Mouse (Mus musculus) right cerebral cortex, postnatal 25 days (tissue): ENCODE data around the gene Gm15448.
"Not testable (repeated sequence)": the region's sequence is repeated elsewhere in the genome, so short reads cannot be mapped to it uniquely, and the experiment has no call there.

Experiments used
- DNase-seq: peaks from one replicate; pipeline ENCODE4 v3.0.0; 2022

Gm15448 gene

GRCm38 (mm10) chr7:3825599-3825998, at the start of gene Gm15448:
Gene Gm15448, minus strand, starts transcription at chr7:3825687.
- DNase-seq: not testable (repeated sequence)

GRCm38 (mm10) chr7:3875032-3875431, 49.5 kb upstream of the Gm15448 start:
- DNase-seq: not testable (repeated sequence)

- DNase-seq: not testable (repeated sequence)
Measured at GRCm38 (mm10) chr7:3844951-3845350, 19.5 kb upstream of the Gm15448 start, which contains the start of gene Pira2. Gene Pira2, minus strand, starts transcription at chr7:3845051.

- not testable (repeated sequence) for DNase-seq
Measured at GRCm38 (mm10) chr7:3837854-3838253, 12.4 kb upstream of the Gm15448 start.

GRCm38 (mm10) chr7:3830633-3831032, 5.1 kb upstream of the Gm15448 start:
- not testable (repeated sequence) for DNase-seq

- DNase-seq: not testable (repeated sequence)
Measured at GRCm38 (mm10) chr7:3811912-3812311, 13.6 kb downstream of the Gm15448 start.

- not testable (repeated sequence) for DNase-seq
Measured at GRCm38 (mm10) chr7:3802935-3803334, 22.6 kb downstream of the Gm15448 start.

- DNase-seq: not testable (repeated sequence)
Measured at GRCm38 (mm10) chr7:3799940-3800339, 25.5 kb downstream of the Gm15448 start.

- DNase-seq: not testable (repeated sequence)
Measured at GRCm38 (mm10) chr7:3796286-3796685, 29.2 kb downstream of the Gm15448 start.
